Mouse (Mus musculus) brain, embryonic 18.5 days (tissue): ENCODE data around the gene Gm8082.
"Not testable (repeated sequence)": the region's sequence is repeated elsewhere in the genome, so short reads cannot be mapped to it uniquely, and the experiment has no call there.

Experiments used
- DNase-seq: peaks from one replicate; pipeline ENCODE4 v3.0.0-alpha.2; 2012; ENCODE audit warnings: low read depth, low spot score

Gene Gm8082

DNA sequence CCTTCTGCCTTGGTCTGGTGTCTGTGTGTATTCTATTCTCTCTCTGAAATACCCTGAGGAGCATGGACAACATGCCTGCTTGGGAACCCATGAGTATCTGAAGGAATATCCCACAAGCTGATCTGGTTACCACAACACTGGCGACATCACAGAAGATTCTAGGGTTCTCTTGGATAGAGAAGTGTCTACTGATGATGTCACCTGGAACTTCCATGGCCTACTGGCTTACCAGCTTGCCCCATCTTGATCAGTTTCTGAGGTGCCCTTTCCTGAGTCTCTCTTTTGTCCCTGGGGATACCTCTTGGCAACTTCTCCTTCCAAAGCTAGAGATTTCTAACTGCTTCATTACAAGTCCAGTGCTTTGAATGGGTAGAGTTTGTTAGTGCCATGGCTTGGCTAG, at the start of gene Gm8082:
Gene Gm8082 (minus strand): TSS at position 101 of the 400 bp plus-strand sequence.
- DNase-seq, result not testable (repeated sequence)

DNA sequence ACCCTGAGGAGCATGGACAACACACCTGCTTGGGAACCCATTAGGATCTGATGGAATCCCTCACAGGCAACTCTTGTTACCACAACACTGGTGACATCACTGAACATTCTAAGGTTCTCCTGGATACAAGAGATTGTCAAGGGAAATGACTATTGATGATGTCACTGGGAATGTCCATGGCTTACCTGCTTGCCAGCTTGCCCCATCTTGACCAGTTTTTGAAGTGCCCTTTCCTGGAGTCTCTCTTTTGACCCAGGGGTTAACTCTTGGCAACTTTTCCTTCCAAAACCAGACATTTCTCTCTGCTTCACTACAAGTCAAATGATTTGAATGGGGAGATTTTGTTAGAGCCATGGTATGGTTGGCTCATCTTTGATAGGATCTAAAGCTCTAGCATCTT, 22.1 kb upstream of the Gm8082 start, which contains the start of gene Gm10376:
Gene Gm10376 (minus strand): TSS at position 101 of the 400 bp plus-strand sequence.
- not testable (repeated sequence) for DNase-seq
